Mouse (Mus musculus) myocyte (in vitro differentiated cells): ENCODE results near the gene Maneal. TPM values are rescaled to one million over a fixed set of nuclear protein-coding genes. Genes with fewer than 3 reads are reported as not detected.

Experiments
- H3K27me3 ChIP-seq: one replicate; pipeline ENCODE4 v1.6.1; 2011; ENCODE audit not compliant: control insufficient read depth, insufficient read depth, insufficient read length
- H3K36me3 ChIP-seq: one replicate; pipeline ENCODE4 v1.6.1; 2011; ENCODE audit not compliant: control insufficient read depth, insufficient read depth
- H3K4me2 ChIP-seq: one replicate; pipeline ENCODE4 v1.6.1; 2011; ENCODE audit warnings: low read depth, control low read depth
- H3K4me3 ChIP-seq: one replicate; pipeline ENCODE4 v1.5.1; 2011; ENCODE audit warnings: mild to moderate bottlenecking, control low read depth, moderate library complexity
- H3K79me2 ChIP-seq: one replicate; pipeline ENCODE4 v1.6.1; 2011; ENCODE audit not compliant: control insufficient read depth, insufficient read depth
- H3ac ChIP-seq: one replicate; pipeline ENCODE4 v1.6.1; 2011; ENCODE audit not compliant: control insufficient read depth, insufficient read length
- CEBPB ChIP-seq: IDR thresholded peaks from 2 replicates; pipeline ENCODE4 v1.6.1; 2011; ENCODE audit warnings: mild to moderate bottlenecking, moderate library complexity; ENCODE audit not compliant: poor library complexity, insufficient read depth, severe bottlenecking
- E2F4 ChIP-seq: IDR thresholded peaks from one replicate; pipeline ENCODE4 v1.6.1; 2011; ENCODE audit warnings: mild to moderate bottlenecking, control low read depth, moderate library complexity; ENCODE audit not compliant: insufficient read depth
- MAX ChIP-seq: IDR thresholded peaks from one replicate; pipeline ENCODE4 v1.6.1; 2011; ENCODE audit warnings: low read depth, mild to moderate bottlenecking, control low read depth
- MYOD1 ChIP-seq, 3 experiments: IDR thresholded peaks; one replicate each; pipeline ENCODE4 v1.6.1; 2011; ENCODE audit warnings: control low read depth in 2 of 3, low read depth in 2 of 3, mild to moderate bottlenecking in 2 of 3, moderate library complexity in 1 of 3; ENCODE audit not compliant: insufficient read length in 2 of 3, control insufficient read depth in 1 of 3
- MYOG ChIP-seq, 3 experiments: IDR thresholded peaks; one replicate each; pipeline ENCODE4 v1.6.1; 2011; ENCODE audit warnings: control low read depth in 2 of 3, low read depth in 2 of 3, mild to moderate bottlenecking in 2 of 3; ENCODE audit not compliant: insufficient read length in 2 of 3, control insufficient read depth in 1 of 3, insufficient read depth in 1 of 3
- POLR2A ChIP-seq: IDR thresholded peaks from one replicate; pipeline ENCODE4 v1.6.1; 2011; ENCODE audit warnings: low read depth, mild to moderate bottlenecking, control low read depth, moderate library complexity; ENCODE audit not compliant: insufficient read length
- POLR2AphosphoS2 ChIP-seq: IDR thresholded peaks from one replicate; pipeline ENCODE4 v1.6.1; 2011; ENCODE audit warnings: low read depth, control low read depth; ENCODE audit not compliant: insufficient read length
- REST ChIP-seq: IDR thresholded peaks from one replicate; pipeline ENCODE4 v1.6.1; 2011; ENCODE audit warnings: mild to moderate bottlenecking, control low read depth, moderate library complexity; ENCODE audit not compliant: insufficient read depth, insufficient read length
- SRF ChIP-seq: IDR thresholded peaks from one replicate; pipeline ENCODE4 v1.6.1; 2011; ENCODE audit warnings: low read depth; ENCODE audit not compliant: control insufficient read depth, insufficient read length
- TCF12 ChIP-seq: IDR thresholded peaks from one replicate; pipeline ENCODE4 v1.6.1; 2011; ENCODE audit warnings: mild to moderate bottlenecking, control low read depth; ENCODE audit not compliant: poor library complexity, insufficient read depth, severe bottlenecking
- TCF3 ChIP-seq: IDR thresholded peaks from one replicate; pipeline ENCODE4 v1.6.1; 2011; ENCODE audit warnings: low read depth, control low read depth; ENCODE audit not compliant: insufficient read length
- USF1 ChIP-seq: IDR thresholded peaks from one replicate; pipeline ENCODE4 v1.6.1; 2011; ENCODE audit warnings: low read depth, mild to moderate bottlenecking, control low read depth, moderate library complexity
- polyA plus RNA-seq: library from polyadenylated mRNA; unstranded; fragments of >200 nt; fragmentation: generic; extraction: Trizol; gene quantifications from one replicate; pipeline ENCODE4 v1.2.1, GENCODE M21; 2012; ENCODE audit warnings: missing spikeins

Gene Maneal
- polyA plus RNA-seq, 1 experiment, result not detected

DNA sequence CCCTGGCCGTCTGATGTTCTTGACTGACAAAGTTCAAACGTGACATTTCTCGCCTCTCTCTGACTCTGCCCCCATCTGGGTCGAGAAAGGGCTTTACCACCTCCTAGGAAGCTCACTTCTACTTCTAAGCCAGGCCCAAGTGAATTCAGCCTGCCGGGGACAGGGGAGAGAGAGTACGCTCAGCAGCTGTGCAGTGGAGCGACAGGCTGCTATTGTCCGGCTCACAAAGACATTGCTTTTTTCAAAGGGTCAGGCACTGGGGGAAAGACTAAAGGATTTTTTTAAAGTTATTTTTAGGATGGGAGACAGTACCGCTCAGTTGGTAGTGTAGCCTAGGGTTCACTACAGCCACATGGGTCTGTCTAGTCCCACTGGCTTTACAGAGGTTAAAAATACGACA lies 36.5 kb upstream of the Maneal start:
- H3K4me2 ChIP-seq, result no peak overlapping the region
- H3K27me3 ChIP-seq, result peaks cover 47% of the 10 kb centered on the region
- H3K36me3 ChIP-seq, result no peaks in the 10 kb centered on the region
- no peaks in the 10 kb centered on the region for H3K79me2 ChIP-seq
- no peak overlapping the region for H3K4me3 ChIP-seq
- TF ChIP-seq CEBPB, result no peak
- no peak for TF ChIP-seq REST
- TF ChIP-seq TCF3, result no peak
- no peak for TF ChIP-seq TCF12
- no peak for TF ChIP-seq MYOD1 (IDR thresholded peaks at IDR 0.05; ENCODE audit: control insufficient read depth in 1 of 3, insufficient read length in 2 of 3, low read depth in 2 of 3)
- TF ChIP-seq USF1, result no peak
- no peak for TF ChIP-seq MAX
- no peak for TF ChIP-seq POLR2AphosphoS2
- TF ChIP-seq MYOG (IDR thresholded peaks at IDR 0.05; ENCODE audit: control insufficient read depth in 1 of 3, insufficient read depth in 1 of 3, insufficient read length in 2 of 3, low read depth in 2 of 3), result no peak
- H3ac ChIP-seq, result no peak overlapping the region

DNA sequence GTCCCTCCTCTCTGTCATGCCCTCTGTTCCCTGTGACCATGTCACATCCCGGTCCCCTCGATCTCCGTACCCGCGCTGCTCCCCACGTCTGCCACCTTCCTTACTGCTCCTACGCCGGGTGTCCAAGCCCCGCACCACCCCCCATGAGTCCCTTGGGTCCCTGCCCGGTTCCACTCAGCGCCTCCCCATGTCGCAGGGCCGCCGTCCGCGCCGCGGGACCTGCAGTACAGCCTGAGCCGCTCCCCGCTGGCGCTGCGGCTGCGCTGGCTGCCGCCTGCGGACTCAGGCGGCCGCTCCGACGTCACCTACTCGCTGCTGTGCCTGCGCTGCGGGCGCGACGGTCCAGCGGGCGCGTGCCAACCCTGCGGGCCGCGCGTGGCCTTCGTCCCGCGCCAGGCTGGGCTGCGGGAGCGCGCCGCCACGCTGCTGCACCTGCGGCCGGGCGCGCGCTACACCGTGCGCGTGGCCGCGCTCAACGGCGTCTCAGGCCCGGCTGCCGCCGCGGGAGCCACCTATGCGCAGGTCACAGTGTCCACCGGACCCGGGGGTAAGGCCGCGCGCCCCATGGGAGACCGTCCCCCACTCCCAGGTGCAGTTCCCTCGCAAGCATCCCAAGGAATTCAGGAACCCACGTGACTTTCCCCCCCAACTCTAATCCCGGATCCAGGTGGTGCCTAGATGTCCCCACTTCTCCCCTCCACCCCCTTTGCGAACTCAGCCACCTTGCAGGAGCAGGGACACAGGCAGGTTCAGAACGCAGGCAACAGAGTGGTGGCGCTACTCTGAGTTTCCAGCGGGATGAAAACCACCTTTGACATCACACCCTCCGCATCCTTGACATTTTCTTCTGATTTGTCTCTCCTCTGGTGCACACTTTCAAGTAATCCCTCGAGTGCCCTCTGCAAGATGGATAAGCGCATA lies 32.8 kb upstream of the Maneal start:
- TF ChIP-seq MYOG (IDR thresholded peaks at IDR 0.05; ENCODE audit: control insufficient read depth in 1 of 3, insufficient read depth in 1 of 3, insufficient read length in 2 of 3, low read depth in 2 of 3), result peak in 1 of 3 experiments; percentile 1
- TF ChIP-seq USF1, result no peak
- no peak overlapping the region for H3K4me3 ChIP-seq
- no peak overlapping the region for H3K4me2 ChIP-seq
- peaks cover 52% of the 10 kb centered on the region for H3K27me3 ChIP-seq
- no peak overlapping the region for H3ac ChIP-seq
- no peaks in the 10 kb centered on the region for H3K79me2 ChIP-seq
- no peaks in the 10 kb centered on the region for H3K36me3 ChIP-seq

DNA sequence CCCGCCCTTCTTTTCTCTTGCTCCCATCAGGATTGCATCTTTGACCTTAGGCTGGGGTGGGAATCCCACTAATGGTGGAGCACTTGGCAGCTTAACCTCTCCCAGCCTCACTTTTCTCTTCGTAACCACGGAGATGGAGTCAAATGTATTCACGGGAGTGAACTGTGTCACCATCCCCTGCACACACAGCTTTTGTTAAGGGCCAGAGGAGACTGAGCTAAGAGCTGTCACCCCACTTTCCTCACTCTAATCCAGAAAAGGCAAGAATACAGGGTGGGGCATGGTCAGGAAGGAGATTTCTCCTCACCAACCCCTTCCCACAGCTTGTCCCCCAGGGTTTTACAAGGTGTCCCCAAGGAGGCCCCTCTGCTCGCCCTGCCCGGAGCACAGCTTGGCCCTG lies 31.8 kb upstream of the Maneal start:
- no peaks in the 10 kb centered on the region for H3K36me3 ChIP-seq
- no peak for TF ChIP-seq MAX
- TF ChIP-seq POLR2AphosphoS2, result no peak
- TF ChIP-seq USF1, result no peak
- TF ChIP-seq E2F4, result no peak
- no peak for TF ChIP-seq CEBPB
- no peak for TF ChIP-seq REST
- peaks cover 51% of the 10 kb centered on the region for H3K27me3 ChIP-seq

DNA sequence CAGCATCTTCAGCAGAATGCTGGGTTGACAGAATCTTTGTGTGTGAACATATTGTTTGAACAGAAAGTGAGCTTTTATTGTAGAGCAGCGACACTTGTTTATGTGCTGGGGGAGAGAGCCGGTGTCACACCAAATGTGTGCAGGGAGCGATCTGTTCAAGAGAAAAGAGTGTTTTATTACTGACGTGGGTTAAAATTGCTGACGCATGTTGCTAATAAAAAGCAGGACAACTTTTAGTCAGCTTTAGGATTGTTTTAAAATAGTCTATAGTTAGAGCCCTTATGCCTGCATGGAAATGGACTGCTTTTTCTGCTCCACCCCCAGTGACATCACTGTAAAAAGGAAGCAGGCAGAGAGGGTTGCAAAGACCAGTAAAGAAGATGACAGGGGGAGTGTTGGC lies 28.9 kb upstream of the Maneal start:
- no peak overlapping the region for H3K4me3 ChIP-seq
- H3K27me3 ChIP-seq, result peaks cover 66% of the 10 kb centered on the region
- no peaks in the 10 kb centered on the region for H3K36me3 ChIP-seq
- H3K4me2 ChIP-seq, result no peak overlapping the region
- H3K79me2 ChIP-seq, result no peaks in the 10 kb centered on the region
- no peak for TF ChIP-seq REST
- TF ChIP-seq TCF12, result no peak
- TF ChIP-seq SRF, result no peak
- TF ChIP-seq POLR2A, result no peak
- TF ChIP-seq USF1, result no peak
- TF ChIP-seq POLR2AphosphoS2, result no peak
- no peak for TF ChIP-seq TCF3
- TF ChIP-seq MAX, result no peak
- TF ChIP-seq MYOG (IDR thresholded peaks at IDR 0.05; ENCODE audit: control insufficient read depth in 1 of 3, insufficient read depth in 1 of 3, insufficient read length in 2 of 3, low read depth in 2 of 3), result no peak
- no peak for TF ChIP-seq CEBPB
- TF ChIP-seq E2F4, result no peak
- TF ChIP-seq MYOD1 (IDR thresholded peaks at IDR 0.05; ENCODE audit: control insufficient read depth in 1 of 3, insufficient read length in 2 of 3, low read depth in 2 of 3), result no peak
- H3ac ChIP-seq, result no peak overlapping the region

More for the DNA sequence above, 31.8 kb upstream of the Maneal start:
- H3K4me2 ChIP-seq, result no peak overlapping the region
- H3ac ChIP-seq, result no peak overlapping the region
- H3K79me2 ChIP-seq, result no peaks in the 10 kb centered on the region
- H3K4me3 ChIP-seq, result no peak overlapping the region

DNA sequence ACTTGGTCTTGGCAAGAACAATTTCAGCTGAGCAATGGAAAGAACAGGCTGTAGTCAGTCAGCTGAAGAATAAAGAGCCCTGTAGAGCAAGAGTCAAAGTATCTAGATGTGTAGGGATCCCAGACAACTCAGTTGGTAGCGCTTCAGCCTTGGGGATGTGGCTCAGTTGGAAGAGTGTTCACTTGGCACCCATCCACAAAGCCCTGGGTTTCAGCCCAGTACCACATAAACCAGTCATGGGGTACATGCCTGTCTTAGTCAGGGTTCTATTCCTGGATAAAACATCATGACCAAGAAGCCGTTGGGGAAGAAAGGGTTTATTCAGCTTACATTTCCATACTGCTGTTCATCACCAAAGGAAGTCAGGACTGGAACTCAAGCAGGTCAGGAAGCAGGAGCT lies 28.0 kb upstream of the Maneal start:
- Histone ChIP-seq H3K27me3 (peaks cover 69% of the 10 kb centered on the region), H3K4me2 (no peak overlapping the region), H3ac (no peak overlapping the region), H3K4me3 (no peak overlapping the region), H3K79me2 (no peaks in the 10 kb centered on the region), H3K36me3 (no peaks in the 10 kb centered on the region)
- no peak for TF ChIP-seq SRF
- no peak for TF ChIP-seq TCF3
- TF ChIP-seq MAX, result no peak
- no peak for TF ChIP-seq MYOG (IDR thresholded peaks at IDR 0.05; ENCODE audit: control insufficient read depth in 1 of 3, insufficient read depth in 1 of 3, insufficient read length in 2 of 3, low read depth in 2 of 3)
- no peak for TF ChIP-seq POLR2A
- TF ChIP-seq TCF12, result no peak
- no peak for TF ChIP-seq POLR2AphosphoS2
- TF ChIP-seq MYOD1 (IDR thresholded peaks at IDR 0.05; ENCODE audit: control insufficient read depth in 1 of 3, insufficient read length in 2 of 3, low read depth in 2 of 3), result no peak
- TF ChIP-seq REST, result no peak
- no peak for TF ChIP-seq USF1
- no peak for TF ChIP-seq E2F4
- TF ChIP-seq CEBPB, result no peak
